Mouse (Mus musculus) bone marrow macrophage, adult 2 months (primary cell): ENCODE results near the gene Nsun2.

Source experiments
- CTCF ChIP-seq: IDR thresholded peaks from 2 replicates; pipeline ENCODE4 v1.5.1; 2012; ENCODE audit warnings: low read depth, mild to moderate bottlenecking, low read length, moderate library complexity
- POLR2A ChIP-seq: IDR thresholded peaks from 2 replicates; pipeline ENCODE4 v1.6.1; 2012; ENCODE audit warnings: mild to moderate bottlenecking, low read depth, low read length, borderline replicate concordance

DNA sequence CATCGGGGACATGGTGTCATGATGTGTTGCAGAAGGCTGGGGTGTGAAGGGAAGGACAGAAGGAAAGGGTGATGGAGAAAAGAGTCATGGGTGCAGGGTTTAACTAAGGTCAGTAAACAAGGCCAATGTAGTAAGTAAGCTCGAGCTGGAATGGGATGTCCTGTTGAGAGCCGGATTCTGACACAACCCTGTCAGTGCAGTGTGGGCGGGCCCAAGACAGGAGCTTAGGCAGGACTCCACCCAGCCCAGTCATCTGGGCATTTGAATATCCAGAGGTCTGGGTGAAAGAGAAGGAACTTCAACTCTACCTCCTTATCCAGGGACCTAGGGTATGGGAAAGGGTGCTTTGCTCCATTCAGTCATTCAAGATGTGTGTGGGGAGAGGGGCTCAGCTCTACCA, 4.8 kb downstream of the Nsun2 start:
- TF ChIP-seq POLR2A: no peak
- TF ChIP-seq CTCF: no peak
